9 mouse cellular contexts compared by ENCODE assay signal in genomic region chr13:117202755-117203471, GRCm38 (mm10). TPM values are rescaled to one million over a fixed set of nuclear protein-coding genes. Genes with fewer than 3 reads are reported as not detected.
DNase-seq lines count a peak whose midpoint lies in the region; ATAC-seq and TF ChIP-seq lines count a peak whose summit lies in the region.
"Had no signal": no experiment of that assay in that cellular context is flagged by ENCODE, and none has a peak within 500 bp of the region (broad histone marks: within the 10 kb centered on the region; RNA-seq: fewer than 3 reads in every experiment).

No protein-coding gene starts in this region.

- no peak for DNase-seq in liver, embryonic 11.5 days (ENCODE audit: low spot score)
- no peak for DNase-seq in liver
- DNase-seq in MEL (ENCODE audit: low read depth, low spot score): no peak
- peak; percentile 45 for DNase-seq in brain, adult 2 months (ENCODE audit: low read depth, low spot score)
- DNase-seq in retina, postnatal 1 day: peak; percentile 66
- no peak for DNase-seq in right cerebral cortex, postnatal 25 days

- H3K36me3 ChIP-seq in liver, embryonic 11.5 days (ENCODE audit: control insufficient read depth, insufficient read depth, low read length): no peaks in the 10 kb centered on the region
- no peaks in the 10 kb centered on the region for H3K36me3 ChIP-seq in MEL (ENCODE audit: control insufficient read depth in 1 of 2, insufficient read depth in 2 of 2, low read length in 2 of 2)
- no peaks in the 10 kb centered on the region for H3K36me3 ChIP-seq in heart, embryonic 12.5 days
- no peaks in the 10 kb centered on the region for H3K36me3 ChIP-seq in limb, embryonic 12.5 days
- H3K36me3 ChIP-seq: stomach, embryonic 15.5 days had no signal

- TF ChIP-seq CTCF in MEL (IDR thresholded peaks at IDR 0.05 in 2 of 3, conservative IDR thresholded peaks at IDR 0.05 in 1 of 3; ENCODE audit: control insufficient read depth in 1 of 3, insufficient read depth in 1 of 3, low read depth in 2 of 3, low read length in 3 of 3, poor library complexity in 1 of 3, severe bottlenecking in 1 of 3): peak; percentile 20 to 41 (median 25); a peak in 5 of 6 replicates

- ATAC-seq in liver, embryonic 11.5 days (replicated peaks; ENCODE audit: low FRiP score): peak; percentile 39; the same call in 1 of the 2 replicates
- ATAC-seq in heart, embryonic 12.5 days (ENCODE audit: insufficient number of reproducible peaks, low FRiP score): no peak
- no peak for ATAC-seq in limb, embryonic 12.5 days (ENCODE audit: insufficient number of reproducible peaks, insufficient read depth, low FRiP score, low TSS enrichment, low read depth)

- no peak overlapping the region for H3K4me3 ChIP-seq in liver, embryonic 11.5 days (ENCODE audit: low read depth, low read length)
- no peak overlapping the region for H3K4me3 ChIP-seq in MEL (ENCODE audit: control insufficient read depth in 1 of 2, insufficient read depth in 1 of 2, low read depth in 2 of 2, low read length in 2 of 2)
- no peak overlapping the region for H3K4me3 ChIP-seq in heart, embryonic 12.5 days
- H3K4me3 ChIP-seq in limb, embryonic 12.5 days (replicated peaks): no peak overlapping the region
- H3K4me3 ChIP-seq: stomach, embryonic 15.5 days had no signal

- 42% methylated on average over 22 of the region's 22 CpGs for WGBS in liver, embryonic 11.5 days
- WGBS in heart, embryonic 12.5 days: 38% methylated on average over 22 of the region's 22 CpGs
- WGBS in limb, embryonic 12.5 days: 48% methylated on average over 22 of the region's 22 CpGs

- H3K9me3 ChIP-seq in liver, embryonic 11.5 days (ENCODE audit: control insufficient read depth, low read length): no peaks in the 10 kb centered on the region
- no peaks in the 10 kb centered on the region for H3K9me3 ChIP-seq in MEL (replicated peaks; ENCODE audit: insufficient read depth, low read length)
- no peaks in the 10 kb centered on the region for H3K9me3 ChIP-seq in heart, embryonic 12.5 days (replicated peaks)
- no peaks in the 10 kb centered on the region for H3K9me3 ChIP-seq in limb, embryonic 12.5 days
- H3K9me3 ChIP-seq: stomach, embryonic 15.5 days had no signal

- no peaks in the 10 kb centered on the region for H3K27me3 ChIP-seq in liver, embryonic 11.5 days (replicated peaks; ENCODE audit: control insufficient read depth, insufficient read depth, low read length)
- no peaks in the 10 kb centered on the region for H3K27me3 ChIP-seq in MEL (ENCODE audit: control insufficient read depth in 1 of 2, insufficient read depth in 2 of 2, low read length in 2 of 2)
- no peaks in the 10 kb centered on the region for H3K27me3 ChIP-seq in heart, embryonic 12.5 days (replicated peaks)
- no peaks in the 10 kb centered on the region for H3K27me3 ChIP-seq in limb, embryonic 12.5 days
- H3K27me3 ChIP-seq: stomach, embryonic 15.5 days had no signal

- no peak overlapping the region for H3K9ac ChIP-seq in liver, embryonic 11.5 days (ENCODE audit: low read depth, low read length)
- H3K9ac ChIP-seq in MEL (ENCODE audit: control insufficient read depth, low read depth, low read length, poor library complexity, severe bottlenecking): no peak overlapping the region
- H3K9ac ChIP-seq in heart, embryonic 12.5 days: no peak overlapping the region
- no peak overlapping the region for H3K9ac ChIP-seq in limb, embryonic 12.5 days (replicated peaks)
- H3K9ac ChIP-seq: stomach, embryonic 15.5 days had no signal

- no peak overlapping the region for H3K27ac ChIP-seq in liver, embryonic 11.5 days (ENCODE audit: low read depth, low read length)
- H3K27ac ChIP-seq in MEL (ENCODE audit: control insufficient read depth, low read depth, low read length): no peak overlapping the region
- no peak overlapping the region for H3K27ac ChIP-seq in heart, embryonic 12.5 days (ENCODE audit: poor library complexity, severe bottlenecking)
- H3K27ac ChIP-seq in limb, embryonic 12.5 days: no peak overlapping the region
- H3K27ac ChIP-seq: stomach, embryonic 15.5 days had no signal

- no peak overlapping the region for H3K4me2 ChIP-seq in liver, embryonic 11.5 days
- H3K4me2 ChIP-seq in heart, embryonic 12.5 days: peak overlapping the region; percentile 27; the same call in 1 of the 2 replicates
- H3K4me2 ChIP-seq in limb, embryonic 12.5 days: peak overlapping the region; percentile 26; the same call in 1 of the 2 replicates
- H3K4me2 ChIP-seq: stomach, embryonic 15.5 days had no signal

- H3K4me1 ChIP-seq in liver, embryonic 11.5 days (replicated peaks; ENCODE audit: control insufficient read depth, insufficient read depth, low read length): no peaks in the 10 kb centered on the region
- no peaks in the 10 kb centered on the region for H3K4me1 ChIP-seq in MEL (ENCODE audit: control insufficient read depth in 1 of 2, insufficient read depth in 2 of 2, low read length in 2 of 2)
- peaks cover 2% of the 10 kb centered on the region; the same call in 1 of the 2 replicates for H3K4me1 ChIP-seq in heart, embryonic 12.5 days (replicated peaks)
- no peaks in the 10 kb centered on the region for H3K4me1 ChIP-seq in limb, embryonic 12.5 days (replicated peaks)
- H3K4me1 ChIP-seq: stomach, embryonic 15.5 days had no signal

- no peaks in the 10 kb centered on the region for H3K79me2 ChIP-seq in MEL (ENCODE audit: control insufficient read depth, insufficient read depth, low read length, poor library complexity)

- no peak; the same call in 1 of the 2 replicates for TF ChIP-seq RAD21 in MEL (IDR thresholded peaks at IDR 0.05; ENCODE audit: low read depth, low read length)

- no peak for TF ChIP-seq EP300 in MEL (IDR thresholded peaks at IDR 0.05; ENCODE audit: low read depth in 1 of 2, low read length in 2 of 2)

- TF ChIP-seq POLR2A in MEL (IDR thresholded peaks at IDR 0.05; ENCODE audit: control insufficient read depth in 1 of 2, insufficient read depth in 1 of 2, low read depth in 1 of 2, low read length in 2 of 2, poor library complexity in 1 of 2): no peak

TF ChIP-seq in MEL, 35 proteins besides CTCF, POLR2A, EP300 and RAD21:
- TF ChIP-seq TAL1 (IDR thresholded peaks at IDR 0.05; ENCODE audit: low read length) (no peak), SMC3 (IDR thresholded peaks at IDR 0.05; ENCODE audit: low read depth, low read length) (peak; percentile 22; the same call in 1 of the 2 replicates)
TF ChIP-seq in MEL: peak in this region for 1.

RNA-seq across cellular contexts. Expression of gene Emb, which starts 5.4 kb away (rescaled TPM):
- 27.4 and 29.0 TPM in 2 replicates for polyA plus RNA-seq in liver, embryonic 11.5 days (2014; fragmentation: Nextera tagmentation; extraction: Ambion mirVana)
- 0.62 and 1.7 TPM in 2 replicates for total RNA-seq in MEL (2012; rRNA removed)
- under 1 TPM in 1 of 2 experiments, not detected in 1; 0.43 TPM for polyA plus RNA-seq in MEL (2012; ENCODE audit: insufficient read depth in 1 of 2, insufficient read length in 2 of 2, low read depth in 1 of 2, low replicate concordance in 2 of 2, missing spikeins in 1 of 2)
- 15.9 and 16.2 TPM in 2 replicates for polyA plus RNA-seq in heart, embryonic 12.5 days (2016; fragmentation: Nextera tagmentation; extraction: Ambion mirVana)
- polyA plus RNA-seq in limb, embryonic 12.5 days (2016; fragmentation: Nextera tagmentation; extraction: Ambion mirVana): 22.5 and 25.7 TPM in 2 replicates

RNA-seq across cellular contexts. Expression of gene Gm17509, which starts 18.0 kb away (rescaled TPM):
- polyA plus RNA-seq in liver, embryonic 11.5 days (2014; fragmentation: Nextera tagmentation; extraction: Ambion mirVana): not detected in 2 replicates
- total RNA-seq in MEL (2012; rRNA removed): not detected in 2 replicates
- not detected for polyA plus RNA-seq in MEL (2012; ENCODE audit: insufficient read depth in 1 of 2, insufficient read length in 2 of 2, low read depth in 1 of 2, low replicate concordance in 2 of 2, missing spikeins in 1 of 2)
- 0.08 and 0.15 TPM in 2 replicates for polyA plus RNA-seq in heart, embryonic 12.5 days (2016; fragmentation: Nextera tagmentation; extraction: Ambion mirVana)
- 0.31 and 0.36 TPM in 2 replicates for polyA plus RNA-seq in limb, embryonic 12.5 days (2016; fragmentation: Nextera tagmentation; extraction: Ambion mirVana)
- polyA plus RNA-seq: stomach, embryonic 15.5 days had no signal

Comparison
In these comparisons a context has a peak if more than half of its experiments do, and no peak if none do; other contexts are left out.
1. DNase-seq: peak in brain, adult 2 months (single experiment) and retina, postnatal 1 day (single experiment); none in liver, embryonic 11.5 days (single experiment), liver (single experiment), MEL (single experiment) and right cerebral cortex, postnatal 25 days (single experiment).
2. RNA of gene Emb, which starts 5.4 kb away (polyA plus RNA-seq): 27.4 to 29.0 TPM in liver, embryonic 11.5 days, 22.5 to 25.7 TPM in limb, embryonic 12.5 days and 15.9 to 16.2 TPM in heart, embryonic 12.5 days; 0.43 TPM in MEL; every median in the first group is over 10 times any median in the second.